Comparison of ENCODE assay signal across 7 mouse cellular contexts in the genomic region with DNA sequence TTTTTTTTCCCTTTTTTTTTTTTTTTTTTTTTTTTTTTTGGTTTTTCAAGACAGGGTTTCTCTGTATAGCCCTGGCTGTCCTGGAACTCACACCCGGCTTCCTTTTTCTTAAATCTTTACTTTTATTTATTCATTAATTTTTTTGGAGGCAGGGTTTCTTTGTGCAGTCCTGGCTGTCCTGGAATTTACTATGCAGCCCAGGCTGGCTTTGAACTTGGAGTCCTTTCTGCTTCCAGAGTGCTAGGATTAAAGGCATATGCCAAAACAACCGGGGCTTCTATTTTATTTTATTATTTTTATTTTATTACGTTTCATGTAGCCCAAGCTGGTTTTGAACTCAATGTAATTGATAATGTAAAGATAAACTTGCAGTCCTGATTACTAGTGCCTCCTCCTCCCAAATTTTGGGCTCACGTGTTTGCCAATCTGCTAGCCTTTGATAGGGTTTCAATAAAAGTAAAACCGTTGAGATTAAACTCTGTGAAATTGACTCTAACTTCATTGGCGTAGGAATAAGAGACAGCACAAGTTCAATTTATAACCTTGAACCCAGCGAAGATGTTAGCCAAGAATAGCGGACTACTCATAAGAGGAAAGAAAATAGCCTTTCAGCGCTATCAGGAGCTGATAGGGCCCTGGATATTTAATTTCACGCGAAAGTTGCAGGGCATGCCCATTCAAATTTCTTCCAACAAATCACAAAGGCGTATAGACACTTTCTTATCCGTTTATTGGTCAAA. TPM values are rescaled to one million over a fixed set of nuclear protein-coding genes. Genes with fewer than 3 reads are reported as not detected.
DNase-seq lines count a peak whose midpoint lies in the region; ATAC-seq and TF ChIP-seq lines count a peak whose summit lies in the region.

No protein-coding gene starts in this region.

- no peak for TF ChIP-seq EP300 in stomach, postnatal 0 days (optimal IDR thresholded peaks at IDR 0.05)

- H3K4me3 ChIP-seq in megakaryocyte, embryonic 14.5 days (replicated peaks) = peak overlapping the region; percentile 99
- peak overlapping the region; percentile 15 for H3K4me3 ChIP-seq in forebrain, embryonic 14.5 days (ENCODE audit: low read depth, low read length)
- peak overlapping the region; percentile 100 for H3K4me3 ChIP-seq in liver, embryonic 11.5 days (ENCODE audit: low read depth, low read length)
- H3K4me3 ChIP-seq in stomach, postnatal 0 days (ENCODE audit: low read depth, low read length) = peak overlapping the region; percentile 24

- no peak for ATAC-seq in megakaryocyte, adult 5-6 weeks (ENCODE audit: poor library complexity, severe bottlenecking)
- ATAC-seq in forebrain, embryonic 14.5 days = no peak
- ATAC-seq in liver, embryonic 11.5 days (replicated peaks; ENCODE audit: low FRiP score) = peak; percentile 3; the same call in 1 of the 2 replicates
- no peak for ATAC-seq in stomach, postnatal 0 days (ENCODE audit: low FRiP score, low TSS enrichment)

- peaks cover 28% of the 10 kb centered on the region for H3K4me1 ChIP-seq in megakaryocyte, embryonic 14.5 days
- H3K4me1 ChIP-seq in forebrain, embryonic 14.5 days (ENCODE audit: control insufficient read depth, insufficient read depth, low read length) = peaks cover 17% of the 10 kb centered on the region
- H3K4me1 ChIP-seq in liver, embryonic 11.5 days (replicated peaks; ENCODE audit: control insufficient read depth, insufficient read depth, low read length) = peaks cover 14% of the 10 kb centered on the region; the same call in 1 of the 2 replicates
- H3K4me1 ChIP-seq in stomach, postnatal 0 days (replicated peaks; ENCODE audit: control insufficient read depth, insufficient read depth) = peaks cover 3% of the 10 kb centered on the region; the same call in 1 of the 2 replicates

- H3K36me3 ChIP-seq in megakaryocyte, embryonic 14.5 days (replicated peaks; ENCODE audit: low read length) = peaks cover 33% of the 10 kb centered on the region
- peaks cover 31% of the 10 kb centered on the region for H3K36me3 ChIP-seq in forebrain, embryonic 14.5 days (ENCODE audit: control insufficient read depth, insufficient read depth, low read length)
- peaks cover 17% of the 10 kb centered on the region for H3K36me3 ChIP-seq in liver, embryonic 11.5 days (ENCODE audit: control insufficient read depth, insufficient read depth, low read length)
- 0 out of 2 replicates have a peak, but pooled peaks cover 3% of the 10 kb centered on the region for H3K36me3 ChIP-seq in stomach, postnatal 0 days (ENCODE audit: control insufficient read depth, insufficient read depth, low read length)

- H3K27ac ChIP-seq in forebrain, embryonic 14.5 days (ENCODE audit: low read depth, low read length) = no peak overlapping the region
- H3K27ac ChIP-seq in liver, embryonic 11.5 days (ENCODE audit: low read depth, low read length) = peak overlapping the region; percentile 47
- H3K27ac ChIP-seq in stomach, postnatal 0 days (replicated peaks) = no peak overlapping the region

- WGBS in forebrain, embryonic 14.5 days = 12% methylated on average over 13 of the region's 13 CpGs
- 11% methylated on average over 13 of the region's 13 CpGs for WGBS in liver, embryonic 11.5 days
- 11% methylated on average over 13 of the region's 13 CpGs for whole genome bisulfite sequencing in stomach, postnatal 0 days

- no peaks in the 10 kb centered on the region for H3K9me3 ChIP-seq in megakaryocyte, embryonic 14.5 days
- no peaks in the 10 kb centered on the region for H3K9me3 ChIP-seq in forebrain, embryonic 14.5 days (replicated peaks; ENCODE audit: control insufficient read depth, low read length)
- H3K9me3 ChIP-seq in liver, embryonic 11.5 days (ENCODE audit: control insufficient read depth, low read length) = no peaks in the 10 kb centered on the region
- H3K9me3 ChIP-seq in stomach, postnatal 0 days (ENCODE audit: control insufficient read depth, low read length) = no peaks in the 10 kb centered on the region

- H3K4me2 ChIP-seq in forebrain, embryonic 14.5 days (ENCODE audit: low read length) = peak overlapping the region; percentile 40
- peak overlapping the region; percentile 61 for H3K4me2 ChIP-seq in liver, embryonic 11.5 days
- H3K4me2 ChIP-seq in stomach, postnatal 0 days (replicated peaks; ENCODE audit: low read depth) = peak overlapping the region; percentile 38

- no peak overlapping the region for H3K9ac ChIP-seq in forebrain, embryonic 14.5 days (ENCODE audit: low read length)
- peak overlapping the region; percentile 61 for H3K9ac ChIP-seq in liver, embryonic 11.5 days (ENCODE audit: low read depth, low read length)
- H3K9ac ChIP-seq in stomach, postnatal 0 days (ENCODE audit: low read length) = no peak overlapping the region

- no peak for DNase-seq in forebrain, embryonic 14.5 days (ENCODE audit: low spot score)
- DNase-seq in liver, embryonic 11.5 days (ENCODE audit: low spot score) = no peak
- DNase-seq in stomach, postnatal 0 days (ENCODE audit: low spot score) = no peak
- DNase-seq in thymus, postnatal 4 days = no peak
- no peak for DNase-seq in spleen, postnatal 36 days (ENCODE audit: low spot score in 2 of 2)

- no peaks in the 10 kb centered on the region for H3K27me3 ChIP-seq in megakaryocyte, embryonic 14.5 days (replicated peaks)
- H3K27me3 ChIP-seq in forebrain, embryonic 14.5 days (replicated peaks; ENCODE audit: control insufficient read depth, insufficient read depth, low read length) = no peaks in the 10 kb centered on the region
- no peaks in the 10 kb centered on the region for H3K27me3 ChIP-seq in liver, embryonic 11.5 days (replicated peaks; ENCODE audit: control insufficient read depth, insufficient read depth, low read length)
- H3K27me3 ChIP-seq in stomach, postnatal 0 days (ENCODE audit: control insufficient read depth, insufficient read depth, low read length) = no peaks in the 10 kb centered on the region

- no peak for TF ChIP-seq CTCF in stomach, postnatal 0 days (IDR thresholded peaks at IDR 0.05; ENCODE audit: low read depth)

RNA-seq across cellular contexts. Expression of a gene that starts 0.5 kb away (rescaled TPM):
- 139 and 380 TPM in 2 replicates for polyA plus RNA-seq in megakaryocyte, embryonic 14.5 days (2012; ENCODE audit: insufficient read depth, low replicate concordance)
- total RNA-seq in megakaryocyte, adult 5-6 weeks (2015) = 311 and 315 TPM in 2 replicates
- 566 and 688 TPM in 2 replicates for total RNA-seq in megakaryocyte, adult 5-6 weeks (2017)
- polyA plus RNA-seq in forebrain, embryonic 14.5 days (2014; fragmentation: Nextera tagmentation; extraction: Ambion mirVana) = 102 and 105 TPM in 2 replicates
- 89.4 and 93.4 TPM in 2 replicates for polyA plus RNA-seq in liver, embryonic 11.5 days (2014; fragmentation: Nextera tagmentation; extraction: Ambion mirVana)
- 41.5 and 42.9 TPM in 2 replicates for polyA plus RNA-seq in stomach, postnatal 0 days (2015; fragmentation: Nextera tagmentation; extraction: Ambion mirVana)

RNA-seq across cellular contexts. Expression of a gene that starts 40.4 kb away (rescaled TPM):
- 0.77 TPM in 1 of 2 replicates, not detected in the other for polyA plus RNA-seq in megakaryocyte, embryonic 14.5 days (2012; ENCODE audit: insufficient read depth, low replicate concordance)
- total RNA-seq in megakaryocyte, adult 5-6 weeks (2015) = 7.3 and 11.9 TPM in 2 replicates
- total RNA-seq in megakaryocyte, adult 5-6 weeks (2017) = 8.7 and 9.7 TPM in 2 replicates
- 31.5 and 35.1 TPM in 2 replicates for polyA plus RNA-seq in forebrain, embryonic 14.5 days (2014; fragmentation: Nextera tagmentation; extraction: Ambion mirVana)
- 22.5 and 23.8 TPM in 2 replicates for polyA plus RNA-seq in liver, embryonic 11.5 days (2014; fragmentation: Nextera tagmentation; extraction: Ambion mirVana)
- polyA plus RNA-seq in stomach, postnatal 0 days (2015; fragmentation: Nextera tagmentation; extraction: Ambion mirVana) = 4.8 and 5.3 TPM in 2 replicates

RNA-seq across cellular contexts. Expression of a gene that starts 52.6 kb away (rescaled TPM):
- 0.69 TPM in 1 of 2 replicates, not detected in the other for polyA plus RNA-seq in megakaryocyte, embryonic 14.5 days (2012; ENCODE audit: insufficient read depth, low replicate concordance)
- 14.8 and 26.5 TPM in 2 replicates for total RNA-seq in megakaryocyte, adult 5-6 weeks (2015)
- 19.9 and 27.3 TPM in 2 replicates for total RNA-seq in megakaryocyte, adult 5-6 weeks (2017)
- 22.7 and 25.8 TPM in 2 replicates for polyA plus RNA-seq in forebrain, embryonic 14.5 days (2014; fragmentation: Nextera tagmentation; extraction: Ambion mirVana)
- polyA plus RNA-seq in liver, embryonic 11.5 days (2014; fragmentation: Nextera tagmentation; extraction: Ambion mirVana) = 13.6 and 13.7 TPM in 2 replicates
- 6.7 and 7.1 TPM in 2 replicates for polyA plus RNA-seq in stomach, postnatal 0 days (2015; fragmentation: Nextera tagmentation; extraction: Ambion mirVana)

RNA-seq across cellular contexts. Expression of a gene that starts 56.6 kb away (rescaled TPM):
- 0.09 and 0.84 TPM in 2 replicates for polyA plus RNA-seq in megakaryocyte, embryonic 14.5 days (2012; ENCODE audit: insufficient read depth, low replicate concordance)
- total RNA-seq in megakaryocyte, adult 5-6 weeks (2015) = 5.2 and 6.8 TPM in 2 replicates
- total RNA-seq in megakaryocyte, adult 5-6 weeks (2017) = 8.1 and 9.1 TPM in 2 replicates
- 21.2 and 32.3 TPM in 2 replicates for polyA plus RNA-seq in forebrain, embryonic 14.5 days (2014; fragmentation: Nextera tagmentation; extraction: Ambion mirVana)
- polyA plus RNA-seq in liver, embryonic 11.5 days (2014; fragmentation: Nextera tagmentation; extraction: Ambion mirVana) = 10.0 and 12.5 TPM in 2 replicates
- polyA plus RNA-seq in stomach, postnatal 0 days (2015; fragmentation: Nextera tagmentation; extraction: Ambion mirVana) = 5.1 and 6.6 TPM in 2 replicates

Comparison
In these comparisons a context has a peak if more than half of its experiments do, and no peak if none do; other contexts are left out.
1. H3K4me3 ChIP-seq: peak in every context shown above with its lines; median percentile 100 in liver, embryonic 11.5 days; 99 in megakaryocyte, embryonic 14.5 days; 24 in stomach, postnatal 0 days; 15 in forebrain, embryonic 14.5 days.